Mouse (Mus musculus) cortical plate, adult 2 months (tissue): Measurements from ENCODE around the gene Rgma.

Experiments
- CTCF ChIP-seq: fragments of 200-500 bp; IDR thresholded peaks from 2 replicates; pipeline ENCODE4 v1.5.1; 2011; ENCODE audit warnings: mild to moderate bottlenecking, control low read depth, low read length; ENCODE audit not compliant: insufficient read depth; ENCODE audit errors: extremely low read depth
- POLR2A ChIP-seq: fragments of 200-500 bp; IDR thresholded peaks from 2 replicates; pipeline ENCODE4 v1.6.1; 2011; ENCODE audit warnings: mild to moderate bottlenecking, low read length, control low read depth; ENCODE audit not compliant: insufficient read depth; ENCODE audit errors: extremely low read depth

DNA sequence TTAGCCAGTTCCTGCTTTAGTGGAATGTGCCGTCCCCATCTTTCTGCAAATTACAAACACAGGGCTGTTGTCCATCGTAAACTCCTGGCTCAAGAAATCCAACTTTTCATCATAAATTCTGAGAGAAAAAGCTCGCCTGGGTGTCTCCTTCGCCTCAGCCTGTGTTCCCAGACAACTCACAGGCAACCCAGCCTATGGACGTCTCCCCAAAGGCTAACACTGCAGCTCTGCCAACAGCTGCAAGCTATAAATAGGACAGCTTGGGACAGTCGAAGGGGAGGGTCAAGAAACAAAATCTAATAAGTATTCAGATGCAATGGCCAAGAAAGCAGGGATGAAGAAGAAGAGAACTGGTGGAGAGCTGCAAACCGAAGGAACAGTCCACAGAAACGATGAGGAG, 48.1 kb upstream of the Rgma start:
- TF ChIP-seq CTCF (no peak), POLR2A (no peak)
